Mouse (Mus musculus) heart, postnatal 10 days (tissue): Measurements from ENCODE around the gene Ankrd23. TPM values are rescaled to one million over a fixed set of nuclear protein-coding genes. Genes with fewer than 3 reads are reported as not detected.

Experiments used
- microRNA-seq, 2 experiments: library from miRNA; unstranded; fragments of <30 nt; microRNA quantifications; one replicate each; pipeline ENCODE4 v1.2.0; 2022
- total RNA-seq, 2 experiments: library from RNA; stranded (reverse); gene quantifications; 2 replicates each; pipeline ENCODE4 v1.2.3; 2021

Ankrd23 gene
- total RNA-seq, 2 experiments from 2014 or later: 189 to 244 TPM

Small RNAs within 50 kb of the gene (microRNA-seq; reads per million reads assigned to microRNA genes)
- 0 reads per million in 2 experiments for gene Gm47280

Other genes starting within 250 kb of the Ankrd23 start
- gene Arid5a, start 229.2 kb downstream of the Ankrd23 start, total RNA-seq: 10 to 100 TPM; 13.8 to 15.2 TPM
- gene Kansl3, start 167.7 kb downstream of the Ankrd23 start, total RNA-seq: 10 to 100 TPM; 63.2 to 66.8 TPM
- gene Fer1l5, start 164.6 kb downstream of the Ankrd23 start, total RNA-seq: not detected
- gene Lman2l, start 91.6 kb downstream of the Ankrd23 start, total RNA-seq: 10 to 100 TPM; 17.3 to 23.8 TPM
- 1 to 10 TPM; 3.5 to 4.1 TPM for gene Cnnm4, start 65.3 kb downstream of the Ankrd23 start, total RNA-seq
- 10 to 100 TPM; 15.3 to 18.3 TPM for gene Cnnm3, start 25.0 kb downstream of the Ankrd23 start, total RNA-seq
- 100 to 1,000 TPM in 1 of 2 experiments, 10 to 100 TPM in 1; 90.6 to 123 TPM for gene Gm42417, start 2.5 kb upstream of the Ankrd23 start, total RNA-seq
- 10 to 100 TPM; 12.9 to 14.1 TPM for gene Ankrd39, start 10.6 kb upstream of the Ankrd23 start, total RNA-seq
- gene Sema4c, start 21.5 kb upstream of the Ankrd23 start, total RNA-seq: 10 to 100 TPM; 24.4 to 25.0 TPM
- 1 to 10 TPM in 1 of 2 experiments, under 1 TPM in 1; 0.60 to 1.2 TPM for gene Fam178b, start 146.3 kb upstream of the Ankrd23 start, total RNA-seq
- 1,000 to 10,000 TPM; 2,031 to 2,046 TPM for gene Cox5b, start 154.6 kb upstream of the Ankrd23 start, total RNA-seq
- not detected for gene 4933424G06Rik, start 173.3 kb upstream of the Ankrd23 start, total RNA-seq
- 100 to 1,000 TPM; 118 to 127 TPM for gene Actr1b, start 177.5 kb upstream of the Ankrd23 start, total RNA-seq
- under 1 TPM; 0.27 to 0.57 TPM for gene Zap70, start 224.9 kb upstream of the Ankrd23 start, total RNA-seq